Mouse (Mus musculus) embryonic facial prominence, embryonic 12.5 days (tissue): ENCODE measurements around the gene Lman1l. TPM values are rescaled to one million over a fixed set of nuclear protein-coding genes. Genes with fewer than 3 reads are reported as not detected.

ENCODE experiments used
- ATAC-seq: fragments of 200-750 bp; cut with Nextera tagmentation; 2 replicates; pipeline ENCODE4 v1.8.0; 2017; ENCODE audit not compliant: insufficient number of reproducible peaks, insufficient read depth, low FRiP score, low TSS enrichment
- H3K27ac ChIP-seq: fragments of 300-500 bp; sonication (generic); 2 replicates; pipeline ENCODE4 v1.5.1; 2016; ENCODE audit warnings: mild to moderate bottlenecking
- H3K27me3 ChIP-seq: fragments of 300-500 bp; sonication (generic); 2 replicates; pipeline ENCODE4 v1.6.1; 2016; ENCODE audit warnings: mild to moderate bottlenecking, moderate library complexity
- H3K36me3 ChIP-seq: fragments of 300-500 bp; sonication (generic); 2 replicates; pipeline ENCODE4 v1.6.1; 2016; ENCODE audit warnings: mild to moderate bottlenecking
- H3K4me1 ChIP-seq: fragments of 300-500 bp; sonication (generic); 2 replicates; pipeline ENCODE4 v1.6.1; 2016
- H3K4me2 ChIP-seq: fragments of 300-500 bp; sonication (generic); replicated peaks from 2 replicates; pipeline ENCODE4 v1.6.1; 2016; ENCODE audit warnings: mild to moderate bottlenecking, moderate library complexity
- H3K4me3 ChIP-seq: fragments of 300-500 bp; sonication (generic); 2 replicates; pipeline ENCODE4 v1.5.1; 2016; ENCODE audit warnings: mild to moderate bottlenecking
- H3K9ac ChIP-seq: fragments of 300-500 bp; sonication (generic); 2 replicates; pipeline ENCODE4 v1.6.1; 2016; ENCODE audit warnings: mild to moderate bottlenecking, moderate library complexity
- H3K9me3 ChIP-seq: fragments of 300-500 bp; sonication (generic); 2 replicates; pipeline ENCODE4 v1.6.1; 2016; ENCODE audit warnings: mild to moderate bottlenecking, moderate library complexity
- WGBS: fragments of 180-500 bp; shearing (Covaris S2); methylation state at CpG from one replicate; pipeline ENCODE4 v1.1.7; 2016; 5-methylcytosine and 5-hydroxymethylcytosine counted together
- polyA plus RNA-seq: library from polyadenylated mRNA; unstranded; fragments of >200 nt; fragmentation: Nextera tagmentation; extraction: Ambion mirVana; gene quantifications from 2 replicates; pipeline ENCODE4 v1.2.1, GENCODE M21; 2016

The Lman1l gene
- polyA plus RNA-seq, 1 experiment from 2014 or later = not detected

DNA sequence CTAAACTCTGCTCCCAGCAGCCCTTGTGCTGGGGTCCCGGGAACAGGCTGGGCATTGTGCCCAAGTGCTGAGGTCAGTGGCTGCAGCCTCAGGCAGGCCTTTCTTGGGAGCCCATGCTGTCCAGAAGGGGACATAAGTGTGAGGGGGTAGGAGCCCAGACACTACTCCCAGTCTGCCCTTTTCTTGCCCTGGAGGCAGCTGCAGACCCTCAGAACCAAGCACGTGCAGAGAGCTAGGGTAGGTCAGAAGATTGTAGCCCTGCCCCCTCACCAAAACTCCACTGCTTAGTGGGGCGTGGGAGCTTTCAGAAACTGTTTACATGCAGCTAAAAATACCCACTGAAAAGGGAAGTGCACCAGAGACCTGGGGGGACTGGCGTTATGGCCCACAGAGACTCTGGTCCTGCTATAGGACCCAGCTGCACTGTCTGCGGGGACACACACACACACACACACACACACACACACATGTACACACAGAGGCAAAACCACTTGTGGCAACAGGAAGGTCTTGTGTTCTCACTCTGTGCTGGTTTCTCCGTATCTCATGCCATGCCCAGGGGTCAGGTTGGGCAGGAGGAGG, 17.3 kb upstream of the Lman1l start:
- peak overlapping the region; percentile 87 for H3K27ac ChIP-seq
- no peaks in the 10 kb centered on the region for H3K9me3 ChIP-seq
- H3K4me1 ChIP-seq = peaks cover 56% of the 10 kb centered on the region
- ATAC-seq = peak; percentile 36; the same call in 1 of the 2 replicates
- 20% methylated on average over 6 of the region's 6 CpGs for WGBS
- 0 out of 2 replicates have a peak overlapping the region, but pooled peaks have one; percentile 8 for H3K9ac ChIP-seq
- peak overlapping the region; percentile 37 for H3K4me2 ChIP-seq
- H3K4me3 ChIP-seq = no peak overlapping the region
- H3K27me3 ChIP-seq = no peaks in the 10 kb centered on the region
- H3K36me3 ChIP-seq = peaks cover 18% of the 10 kb centered on the region; the same call in 1 of the 2 replicates

DNA sequence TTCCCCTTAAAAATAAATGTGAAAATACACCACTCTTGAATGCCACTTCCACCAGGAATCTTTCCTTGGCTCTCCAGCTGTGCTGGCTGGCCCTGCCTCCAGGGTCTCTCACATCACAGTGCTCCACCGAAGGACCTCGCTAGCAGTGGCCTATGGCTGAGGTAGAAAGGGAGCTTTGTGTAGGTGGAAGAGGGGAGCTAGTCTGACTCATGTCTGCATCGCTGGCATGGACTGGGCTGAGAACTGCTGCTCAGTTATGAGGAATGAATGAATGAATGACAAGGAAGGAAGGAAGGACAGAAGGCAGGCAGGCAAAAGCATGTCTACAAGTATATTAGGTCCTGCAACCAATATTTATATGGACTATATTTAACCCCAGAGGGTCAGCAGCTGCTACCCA, 16.7 kb upstream of the Lman1l start:
- no peaks in the 10 kb centered on the region for H3K27me3 ChIP-seq
- H3K36me3 ChIP-seq = peaks cover 18% of the 10 kb centered on the region; the same call in 1 of the 2 replicates
- 17% methylated on average over 3 of the region's 3 CpGs for WGBS
- ATAC-seq = no peak
- H3K4me2 ChIP-seq = peak overlapping the region; percentile 37
- no peak overlapping the region for H3K9ac ChIP-seq
- H3K9me3 ChIP-seq = no peaks in the 10 kb centered on the region
- no peak overlapping the region for H3K4me3 ChIP-seq
- peaks cover 51% of the 10 kb centered on the region for H3K4me1 ChIP-seq
- H3K27ac ChIP-seq = peak overlapping the region; percentile 87

DNA sequence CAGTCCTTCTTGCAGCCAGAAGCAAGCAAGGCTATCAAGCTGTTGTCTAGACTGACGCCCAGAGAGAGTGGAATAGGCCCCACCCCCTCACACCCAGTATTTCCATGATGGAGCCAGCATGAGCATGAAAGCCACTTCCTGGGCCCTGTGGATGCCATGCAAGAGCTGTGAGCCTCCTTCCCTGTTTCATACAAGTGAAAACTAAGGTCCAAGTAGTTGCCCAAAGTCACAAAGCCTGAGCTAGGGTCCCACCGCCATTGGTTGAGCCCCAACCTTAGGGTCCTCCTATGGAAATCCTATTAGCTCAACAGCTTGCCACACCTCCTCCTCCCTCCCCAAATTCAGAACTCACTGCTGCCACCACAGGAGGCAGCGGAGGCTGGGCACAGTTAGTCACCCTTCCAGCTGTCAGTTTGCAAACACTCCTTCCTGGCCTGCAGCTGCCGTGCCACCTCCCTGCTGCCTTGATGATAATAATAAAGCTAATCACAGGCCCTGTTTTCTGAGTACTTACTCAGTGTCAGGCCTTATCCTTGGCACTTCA, 13.0 kb upstream of the Lman1l start:
- Histone ChIP-seq H3K27me3 (no peaks in the 10 kb centered on the region), H3K4me2 (no peak overlapping the region), H3K4me1 (peaks cover 14% of the 10 kb centered on the region), H3K9me3 (no peaks in the 10 kb centered on the region), H3K9ac (no peak overlapping the region), H3K36me3 (peaks cover 38% of the 10 kb centered on the region), H3K4me3 (no peak overlapping the region), H3K27ac (no peak overlapping the region)
- no peak for ATAC-seq
- WGBS = 44% methylated on average over 4 of the region's 4 CpGs

DNA sequence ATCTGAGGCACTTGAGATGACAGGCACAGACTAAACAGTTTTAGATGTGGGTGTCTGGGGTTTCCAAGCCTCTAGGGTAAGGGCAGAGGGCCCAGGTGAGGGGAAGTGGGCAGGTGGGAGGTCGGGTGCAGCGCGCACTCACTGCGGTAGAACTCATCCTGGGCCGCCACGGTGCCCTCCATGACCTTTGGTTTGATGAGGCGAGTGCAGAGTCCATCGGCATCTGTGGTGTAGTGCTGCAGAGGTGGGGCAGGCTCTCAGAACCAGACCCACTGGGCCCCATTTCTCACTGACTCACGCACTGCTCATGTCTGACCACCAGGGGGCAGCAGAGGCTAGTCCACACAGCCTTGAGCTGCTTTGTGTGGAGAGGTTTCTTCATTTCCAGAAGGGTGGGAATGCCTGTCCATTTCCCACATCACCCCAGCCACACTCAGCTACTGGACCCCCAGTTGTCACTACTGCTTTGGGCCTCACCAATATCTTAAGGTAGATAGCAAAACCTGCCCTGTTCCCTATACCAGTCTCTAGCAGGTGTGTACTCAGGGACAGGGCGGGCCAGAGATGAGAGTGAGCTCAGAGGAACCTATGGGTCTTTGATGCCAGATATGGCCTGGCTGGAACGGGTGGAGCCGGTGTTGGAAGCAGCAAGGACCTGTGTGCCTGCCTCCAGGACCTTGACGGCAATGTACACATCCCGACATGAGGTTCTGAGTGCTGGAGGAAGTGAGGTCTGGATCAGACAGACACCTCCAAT, 8.7 kb upstream of the Lman1l start:
- no peak overlapping the region for H3K9ac ChIP-seq
- no peak overlapping the region for H3K27ac ChIP-seq
- no peaks in the 10 kb centered on the region for H3K4me1 ChIP-seq
- no peaks in the 10 kb centered on the region for H3K27me3 ChIP-seq
- peaks cover 76% of the 10 kb centered on the region for H3K36me3 ChIP-seq
- H3K4me3 ChIP-seq = no peak overlapping the region
- 74% methylated on average over 14 of the region's 14 CpGs for WGBS
- no peaks in the 10 kb centered on the region for H3K9me3 ChIP-seq
- peak; percentile 49 for ATAC-seq
- H3K4me2 ChIP-seq = no peak overlapping the region

DNA sequence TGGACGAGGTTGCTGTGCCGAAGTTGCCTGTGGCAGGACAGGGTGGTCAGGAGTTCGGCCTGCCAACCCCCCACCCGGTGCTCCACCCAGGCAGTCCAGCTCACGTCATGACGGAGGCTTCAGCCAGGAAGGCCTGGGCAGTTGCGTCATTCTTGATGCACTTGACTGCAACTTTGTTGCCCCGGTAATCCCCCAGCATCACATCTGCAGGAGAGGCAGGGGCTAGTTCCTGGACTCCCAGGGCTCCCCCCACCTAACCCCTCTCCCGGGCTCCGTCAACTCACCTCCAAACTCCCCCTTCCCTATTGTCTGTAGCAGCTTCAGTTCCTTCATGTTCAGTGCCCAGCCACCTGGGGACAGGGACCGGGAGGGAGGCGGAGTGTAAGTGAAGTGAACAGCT, 8.1 kb upstream of the Lman1l start:
- Histone ChIP-seq H3K4me2 (no peak overlapping the region), H3K4me1 (no peaks in the 10 kb centered on the region), H3K27me3 (no peaks in the 10 kb centered on the region), H3K27ac (no peak overlapping the region), H3K9me3 (no peaks in the 10 kb centered on the region), H3K36me3 (peaks cover 75% of the 10 kb centered on the region), H3K4me3 (no peak overlapping the region), H3K9ac (no peak overlapping the region)
- 89% methylated on average over 12 of the region's 12 CpGs for WGBS
- ATAC-seq = no peak

DNA sequence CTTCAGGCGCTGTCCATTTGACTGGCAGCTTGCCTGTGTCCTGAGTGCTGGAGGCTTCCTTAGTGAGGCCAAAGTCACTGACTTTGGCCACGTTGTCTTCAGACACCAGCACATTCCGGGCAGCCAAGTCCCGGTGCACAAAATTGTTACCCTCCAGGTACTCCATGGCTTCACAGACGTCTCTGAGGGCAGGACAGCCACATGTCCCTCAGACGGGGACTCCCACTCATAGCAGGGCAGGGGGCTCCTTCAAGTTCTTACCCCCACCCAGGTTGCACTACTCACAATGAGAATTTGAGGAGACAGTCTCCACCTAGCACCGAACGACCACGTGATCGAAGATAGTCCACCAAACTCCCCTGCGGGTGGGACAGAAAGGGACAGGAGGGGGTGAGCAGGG, 7.3 kb upstream of the Lman1l start:
- ATAC-seq = no peak
- Histone ChIP-seq H3K4me2 (no peak overlapping the region), H3K9me3 (no peaks in the 10 kb centered on the region), H3K4me3 (no peak overlapping the region), H3K36me3 (peaks cover 74% of the 10 kb centered on the region), H3K27ac (no peak overlapping the region), H3K9ac (no peak overlapping the region), H3K4me1 (no peaks in the 10 kb centered on the region), H3K27me3 (no peaks in the 10 kb centered on the region)
- WGBS = 91% methylated on average over 11 of the region's 11 CpGs

DNA sequence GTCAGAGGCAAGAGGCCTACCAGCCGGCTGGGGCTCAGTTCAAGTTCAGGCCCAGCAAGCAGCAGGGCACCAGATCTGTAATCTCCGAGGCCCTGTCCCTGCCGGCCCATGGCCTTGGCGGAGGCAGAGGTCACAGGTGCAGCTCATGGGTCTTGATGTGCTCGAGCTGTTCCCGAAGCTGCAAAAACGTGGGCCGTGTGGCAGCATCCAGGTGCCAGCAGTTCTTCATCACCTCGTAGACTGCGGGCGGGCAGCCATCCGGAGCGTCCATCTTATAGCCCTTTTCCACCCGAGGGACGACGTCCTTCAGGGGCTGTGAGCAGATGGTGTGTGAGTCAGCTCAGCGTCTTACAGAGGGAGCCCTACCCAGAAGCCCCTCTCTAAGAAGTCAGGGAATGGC, 6.6 kb upstream of the Lman1l start:
- no peak overlapping the region for H3K4me2 ChIP-seq
- H3K27ac ChIP-seq = no peak overlapping the region
- 91% methylated on average over 17 of the region's 17 CpGs for WGBS
- H3K4me3 ChIP-seq = no peak overlapping the region
- H3K27me3 ChIP-seq = no peaks in the 10 kb centered on the region
- no peak overlapping the region for H3K9ac ChIP-seq
- ATAC-seq = no peak
- H3K9me3 ChIP-seq = no peaks in the 10 kb centered on the region
- peaks cover 74% of the 10 kb centered on the region for H3K36me3 ChIP-seq
- H3K4me1 ChIP-seq = no peaks in the 10 kb centered on the region

DNA sequence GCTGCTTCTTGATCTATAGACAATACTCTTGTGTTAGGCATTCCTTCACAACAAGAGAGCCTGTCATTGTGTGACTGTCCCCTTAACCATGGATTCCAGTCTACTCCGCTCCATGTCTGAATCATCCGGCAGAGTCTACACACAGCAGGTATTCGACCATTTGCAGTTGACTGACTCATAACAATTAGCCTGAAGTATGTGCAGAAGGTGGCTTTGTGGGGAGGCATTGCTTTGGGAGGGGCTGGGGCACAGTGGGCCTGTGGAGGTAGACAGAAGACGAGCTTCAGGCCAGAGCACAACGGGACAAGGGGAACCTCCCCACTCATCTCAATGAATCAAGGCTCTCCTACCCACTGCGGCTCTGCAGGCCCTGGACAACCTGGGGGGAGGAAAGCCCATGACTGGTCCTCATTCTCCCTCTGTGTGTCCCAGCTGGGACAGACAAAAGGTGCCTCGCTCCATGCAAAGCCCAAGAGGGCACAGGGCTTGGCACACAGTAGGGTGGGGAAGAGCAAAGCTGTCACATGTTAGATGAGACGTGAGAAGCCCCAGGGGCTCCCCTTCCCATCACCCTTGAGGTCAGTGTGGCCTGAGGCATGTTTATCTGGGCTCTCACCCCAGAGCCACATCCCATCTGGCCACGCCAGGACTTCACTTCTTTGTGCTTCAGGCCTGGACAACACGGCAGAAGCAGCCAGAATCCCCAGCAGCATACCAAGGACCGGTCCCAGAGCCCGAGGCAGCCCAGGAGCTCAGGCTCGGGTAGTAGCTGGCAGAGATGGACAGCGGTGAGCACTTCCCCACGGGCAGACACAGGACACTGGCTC, 5.3 kb upstream of the Lman1l start:
- WGBS = 82% methylated on average over 15 of the region's 15 CpGs
- Histone ChIP-seq H3K9ac (no peak overlapping the region), H3K36me3 (peaks cover 67% of the 10 kb centered on the region), H3K4me2 (no peak overlapping the region), H3K9me3 (no peaks in the 10 kb centered on the region), H3K4me3 (no peak overlapping the region), H3K4me1 (no peaks in the 10 kb centered on the region), H3K27ac (no peak overlapping the region), H3K27me3 (no peaks in the 10 kb centered on the region)
- ATAC-seq = no peak

DNA sequence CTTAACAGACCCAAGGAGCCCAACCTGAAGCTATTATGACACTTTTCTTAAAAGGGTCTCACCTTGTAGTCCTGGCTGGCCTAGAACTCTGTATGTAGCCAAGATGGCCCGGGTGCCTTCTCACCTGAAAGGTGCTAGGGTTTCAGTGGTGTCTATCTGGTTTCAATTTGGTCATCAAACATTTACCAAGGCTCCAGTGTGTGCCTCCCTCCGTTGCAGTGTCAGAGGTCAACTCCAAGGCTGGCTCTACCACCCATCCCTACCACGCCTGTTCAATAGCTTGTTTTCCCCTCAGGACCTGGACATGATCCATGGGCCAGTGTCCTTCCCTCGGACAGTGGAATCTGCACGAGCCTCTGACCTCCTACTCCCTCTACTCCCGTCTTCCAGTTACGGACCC, 3.7 kb upstream of the Lman1l start:
- H3K9me3 ChIP-seq = no peaks in the 10 kb centered on the region
- H3K27ac ChIP-seq = no peak overlapping the region
- peaks cover 52% of the 10 kb centered on the region for H3K36me3 ChIP-seq
- no peaks in the 10 kb centered on the region for H3K27me3 ChIP-seq
- 76% methylated on average over 7 of the region's 7 CpGs for WGBS
- H3K4me2 ChIP-seq = no peak overlapping the region
- ATAC-seq = no peak
- no peaks in the 10 kb centered on the region for H3K4me1 ChIP-seq
- no peak overlapping the region for H3K9ac ChIP-seq
- H3K4me3 ChIP-seq = no peak overlapping the region

DNA sequence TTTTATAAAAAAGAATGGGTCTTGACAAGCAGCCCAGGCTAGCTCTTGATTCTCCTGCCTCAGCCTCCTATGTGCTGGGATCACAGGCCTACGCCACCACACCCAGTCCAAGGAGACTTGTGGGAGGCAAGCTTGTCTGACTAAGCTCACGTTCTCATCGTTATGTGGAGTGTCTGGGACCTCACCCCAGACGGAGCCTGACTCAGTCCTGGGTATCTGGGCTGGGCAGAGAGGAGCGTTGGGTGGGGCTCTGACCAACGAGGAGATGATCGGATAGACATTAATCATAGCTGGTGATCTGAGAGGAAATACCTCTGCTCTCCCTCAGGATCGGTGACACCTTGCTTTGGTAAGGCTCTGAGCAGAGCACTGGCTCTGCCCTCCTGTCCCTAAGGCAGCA, 1.7 kb downstream of the Lman1l start:
- Histone ChIP-seq H3K4me2 (no peak overlapping the region), H3K27ac (no peak overlapping the region), H3K9ac (no peak overlapping the region), H3K4me1 (no peaks in the 10 kb centered on the region), H3K36me3 (peaks cover under 1% of the 10 kb centered on the region; the same call in 1 of the 2 replicates), H3K4me3 (no peak overlapping the region), H3K9me3 (no peaks in the 10 kb centered on the region), H3K27me3 (no peaks in the 10 kb centered on the region)
- WGBS = 81% methylated on average over 8 of the region's 8 CpGs
- ATAC-seq = no peak

DNA sequence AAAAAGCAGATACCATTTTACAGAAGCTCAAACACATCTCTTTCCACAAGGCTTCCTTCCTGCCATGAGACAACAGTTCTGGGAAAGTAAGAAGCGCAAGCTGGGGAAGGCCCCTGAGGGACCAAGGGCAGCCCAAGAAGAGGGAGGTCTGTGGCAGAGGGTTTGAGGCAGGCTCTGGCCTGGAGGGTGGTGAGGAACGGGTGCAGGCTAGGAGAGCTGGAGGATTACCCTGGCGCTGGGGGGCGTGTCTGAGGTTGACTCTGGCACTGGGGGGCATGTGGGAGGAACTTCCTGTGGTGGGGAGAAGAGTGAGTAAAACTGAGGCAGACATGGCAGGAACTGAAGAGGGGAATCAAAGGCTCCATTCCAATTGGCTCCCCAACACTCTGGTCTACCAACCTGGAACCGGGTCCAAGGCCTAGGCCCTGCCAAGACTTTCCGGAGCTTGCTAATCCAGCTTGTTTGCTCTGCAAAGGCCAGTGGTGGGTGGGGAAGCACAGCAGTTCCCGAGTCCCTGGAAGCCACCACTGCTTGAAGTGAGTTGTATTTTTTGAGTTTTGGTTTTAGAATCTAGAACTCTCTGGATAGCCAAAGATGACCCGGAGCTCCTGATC, 2.9 kb downstream of the Lman1l start:
- H3K4me1 ChIP-seq = no peaks in the 10 kb centered on the region
- H3K9me3 ChIP-seq = no peaks in the 10 kb centered on the region
- 77% methylated on average over 8 of the region's 8 CpGs for WGBS
- no peak overlapping the region for H3K4me3 ChIP-seq
- no peaks in the 10 kb centered on the region for H3K27me3 ChIP-seq
- H3K4me2 ChIP-seq = no peak overlapping the region
- no peaks in the 10 kb centered on the region for H3K36me3 ChIP-seq
- H3K9ac ChIP-seq = no peak overlapping the region
- no peak overlapping the region for H3K27ac ChIP-seq
- ATAC-seq = no peak
